Mouse (Mus musculus): ENCODE results near the gene Eml6. TPM values are rescaled to one million over a fixed set of nuclear protein-coding genes. Genes with fewer than 3 reads are reported as not detected.

The Eml6 gene
- 0.80 and 0.90 TPM in 2 replicates for total RNA-seq (2012; rRNA removed)

GRCm38 (mm10) chr11:30025835-30026472 is at the start of gene Eml6:
Gene Eml6 (minus strand): TSS chr11:30026033.
- H3K4me1 ChIP-seq (ENCODE audit: control insufficient read depth in 2 of 2, insufficient read depth in 2 of 2, low read length in 2 of 2, poor library complexity in 1 of 2), result peaks cover 0 to 2% of the 10 kb centered on the region in 2 experiments; a peak in 1 of 4 replicates
- H3K27ac ChIP-seq (ENCODE audit: insufficient read depth, low read depth, low read length, poor library complexity, severe bottlenecking), result no peak within 1 kb of the TSS
- H3K36me3 ChIP-seq (ENCODE audit: control insufficient read depth, insufficient read depth, low read length, poor library complexity, severe bottlenecking), result no peaks in the 10 kb centered on the region
- TF ChIP-seq ZC3H11A (IDR thresholded peaks at IDR 0.05; ENCODE audit: borderline replicate concordance, low read depth, low read length), result no peak
- no peak for TF ChIP-seq MAFK (IDR thresholded peaks at IDR 0.05; ENCODE audit: insufficient read depth, low read depth, low read length)
- peak; percentile 96 for TF ChIP-seq HCFC1 (IDR thresholded peaks at IDR 0.05; ENCODE audit: borderline replicate concordance, insufficient read depth, low read length)
- in situ Hi-C loops (cut with MboI; ENCODE audit: low sequenced_read_pairs in 2 of 2, unreplicated experiment in 2 of 2), result no loop called here
- peak; percentile 95 for DNase-seq (ENCODE audit: low read depth, low spot score)
- H3K4me3 ChIP-seq (ENCODE audit: insufficient read depth in 1 of 2, low read depth in 1 of 2, low read length in 2 of 2, poor library complexity in 1 of 2, severe bottlenecking in 1 of 2), result peak within 1 kb of the TSS; percentile 73 to 89
- peak within 1 kb of the TSS; percentile 70 for H3K9ac ChIP-seq (ENCODE audit: insufficient read depth, low read depth, low read length, poor library complexity, severe bottlenecking)
- H3K9me3 ChIP-seq (ENCODE audit: control insufficient read depth, insufficient read depth, low read depth, low read length), result no peaks in the 10 kb centered on the region

GRCm38 (mm10) chr11:30057299-30057698 is 31.5 kb upstream of the Eml6 start:
- Histone ChIP-seq H3K36me3 (ENCODE audit: control insufficient read depth, insufficient read depth, low read length, poor library complexity, severe bottlenecking) (no peaks in the 10 kb centered on the region), H3K9me3 (ENCODE audit: control insufficient read depth, insufficient read depth, low read depth, low read length) (no peaks in the 10 kb centered on the region), H3K9ac (ENCODE audit: insufficient read depth, low read depth, low read length, poor library complexity, severe bottlenecking) (no peak overlapping the region), H3K4me3 (ENCODE audit: insufficient read depth in 1 of 2, low read depth in 1 of 2, low read length in 2 of 2, poor library complexity in 1 of 2, severe bottlenecking in 1 of 2) (no peak overlapping the region), H3K4me1 (ENCODE audit: control insufficient read depth in 2 of 2, insufficient read depth in 2 of 2, low read length in 2 of 2, poor library complexity in 1 of 2) (no peaks in the 10 kb centered on the region), H3K27ac (ENCODE audit: insufficient read depth, low read depth, low read length, poor library complexity, severe bottlenecking) (no peak overlapping the region)
- DNase-seq (ENCODE audit: low read depth, low spot score), result peak; percentile 33
- in situ Hi-C loops (cut with MboI; ENCODE audit: low sequenced_read_pairs in 2 of 2, unreplicated experiment in 2 of 2), result no loop called here
- no peak for TF ChIP-seq MAFK (IDR thresholded peaks at IDR 0.05; ENCODE audit: insufficient read depth, low read depth, low read length)
- peak; percentile 71; the same call in 1 of the 2 replicates for TF ChIP-seq ZC3H11A (IDR thresholded peaks at IDR 0.05; ENCODE audit: borderline replicate concordance, low read depth, low read length)
- TF ChIP-seq ZNF384 (IDR thresholded peaks at IDR 0.05; ENCODE audit: low read depth, low read length), result no peak
- no peak for TF ChIP-seq HCFC1 (IDR thresholded peaks at IDR 0.05; ENCODE audit: borderline replicate concordance, insufficient read depth, low read length)

- Histone ChIP-seq H3K36me3 (ENCODE audit: control insufficient read depth, insufficient read depth, low read length, poor library complexity, severe bottlenecking) (no peaks in the 10 kb centered on the region), H3K27ac (ENCODE audit: insufficient read depth, low read depth, low read length, poor library complexity, severe bottlenecking) (no peak overlapping the region), H3K9me3 (ENCODE audit: control insufficient read depth, insufficient read depth, low read depth, low read length) (no peaks in the 10 kb centered on the region), H3K4me3 (ENCODE audit: insufficient read depth in 1 of 2, low read depth in 1 of 2, low read length in 2 of 2, poor library complexity in 1 of 2, severe bottlenecking in 1 of 2) (peak overlapping the region in 1 of 2 experiments; percentile 75; a peak in 3 of 4 replicates), H3K4me1 (ENCODE audit: control insufficient read depth in 2 of 2, insufficient read depth in 2 of 2, low read length in 2 of 2, poor library complexity in 1 of 2) (peaks cover 0 to 2% of the 10 kb centered on the region in 2 experiments; a peak in 1 of 4 replicates), H3K9ac (ENCODE audit: insufficient read depth, low read depth, low read length, poor library complexity, severe bottlenecking) (no peak overlapping the region)
- no peak for DNase-seq (ENCODE audit: low read depth, low spot score)
- in situ Hi-C loops (cut with MboI; ENCODE audit: low sequenced_read_pairs in 2 of 2, unreplicated experiment in 2 of 2), result no loop called here
- TF ChIP-seq CHD2 (IDR thresholded peaks at IDR 0.05; ENCODE audit: low read depth, low read length), result no peak
- no peak for TF ChIP-seq HCFC1 (IDR thresholded peaks at IDR 0.05; ENCODE audit: borderline replicate concordance, insufficient read depth, low read length)
- no peak for TF ChIP-seq MAFK (IDR thresholded peaks at IDR 0.05; ENCODE audit: insufficient read depth, low read depth, low read length)
- no peak for TF ChIP-seq ZC3H11A (IDR thresholded peaks at IDR 0.05; ENCODE audit: borderline replicate concordance, low read depth, low read length)
Observed at GRCm38 (mm10) chr11:30025144-30025543, 689 bp downstream of the Eml6 start.

DNA sequence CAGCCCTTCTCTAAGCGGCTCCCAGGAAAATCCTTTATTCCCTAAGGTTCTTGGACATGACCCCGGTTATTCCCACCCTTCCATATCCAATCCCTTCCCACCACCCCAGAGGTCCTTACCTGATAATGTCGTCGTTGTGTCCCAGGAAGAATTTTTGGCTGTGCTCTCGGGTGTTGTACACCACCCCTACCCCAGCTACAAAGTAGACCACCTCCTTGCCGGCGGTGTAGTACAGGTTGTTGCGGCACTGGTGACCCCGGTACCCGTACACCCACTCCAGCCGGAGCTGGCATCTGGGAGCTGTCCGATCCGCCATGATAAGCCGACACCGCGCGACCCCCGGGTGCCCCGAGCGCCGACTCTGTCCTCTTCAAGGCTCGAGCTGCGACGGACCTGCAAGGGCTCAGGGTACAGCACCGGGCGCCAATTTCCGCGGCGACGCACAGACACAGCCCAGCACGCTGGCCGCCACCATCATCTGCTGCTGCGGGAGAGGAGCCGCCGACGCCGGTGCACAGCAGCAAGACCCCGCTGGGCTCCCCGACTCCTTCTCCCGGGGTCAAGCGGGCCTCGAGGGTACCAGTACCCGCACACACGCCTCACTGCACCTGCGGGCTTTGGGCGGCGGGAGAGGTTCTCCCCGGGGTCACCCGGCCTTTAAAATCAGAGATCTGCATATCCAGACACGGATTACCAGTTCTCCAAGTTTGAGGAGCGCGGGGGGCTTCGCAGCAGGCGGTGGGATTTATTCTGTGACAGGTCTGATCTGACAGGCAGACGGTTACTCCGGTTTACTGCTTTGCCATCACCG is 1.4 kb downstream of the Eml6 start:
- Histone ChIP-seq H3K9ac (ENCODE audit: insufficient read depth, low read depth, low read length, poor library complexity, severe bottlenecking) (peak overlapping the region; percentile 52), H3K9me3 (ENCODE audit: control insufficient read depth, insufficient read depth, low read depth, low read length) (no peaks in the 10 kb centered on the region), H3K4me3 (ENCODE audit: insufficient read depth in 1 of 2, low read depth in 1 of 2, low read length in 2 of 2, poor library complexity in 1 of 2, severe bottlenecking in 1 of 2) (peak overlapping the region; percentile 65 to 75), H3K4me1 (ENCODE audit: control insufficient read depth in 2 of 2, insufficient read depth in 2 of 2, low read length in 2 of 2, poor library complexity in 1 of 2) (peaks cover 0 to 2% of the 10 kb centered on the region in 2 experiments; a peak in 1 of 4 replicates), H3K27ac (ENCODE audit: insufficient read depth, low read depth, low read length, poor library complexity, severe bottlenecking) (no peak overlapping the region), H3K36me3 (ENCODE audit: control insufficient read depth, insufficient read depth, low read length, poor library complexity, severe bottlenecking) (no peaks in the 10 kb centered on the region)
- TF ChIP-seq MAFK (IDR thresholded peaks at IDR 0.05; ENCODE audit: insufficient read depth, low read depth, low read length) (no peak), HCFC1 (IDR thresholded peaks at IDR 0.05; ENCODE audit: borderline replicate concordance, insufficient read depth, low read length) (no peak), ZC3H11A (IDR thresholded peaks at IDR 0.05; ENCODE audit: borderline replicate concordance, low read depth, low read length) (no peak), ZNF384 (IDR thresholded peaks at IDR 0.05; ENCODE audit: low read depth, low read length) (no peak), CHD2 (IDR thresholded peaks at IDR 0.05; ENCODE audit: low read depth, low read length) (no peak)
- in situ Hi-C loops (cut with MboI; ENCODE audit: low sequenced_read_pairs in 2 of 2, unreplicated experiment in 2 of 2), result no loop called here
- DNase-seq (ENCODE audit: low read depth, low spot score), result peak; percentile 11
